Comparison of ENCODE assay signal across 8 mouse cellular contexts in the genomic region with DNA sequence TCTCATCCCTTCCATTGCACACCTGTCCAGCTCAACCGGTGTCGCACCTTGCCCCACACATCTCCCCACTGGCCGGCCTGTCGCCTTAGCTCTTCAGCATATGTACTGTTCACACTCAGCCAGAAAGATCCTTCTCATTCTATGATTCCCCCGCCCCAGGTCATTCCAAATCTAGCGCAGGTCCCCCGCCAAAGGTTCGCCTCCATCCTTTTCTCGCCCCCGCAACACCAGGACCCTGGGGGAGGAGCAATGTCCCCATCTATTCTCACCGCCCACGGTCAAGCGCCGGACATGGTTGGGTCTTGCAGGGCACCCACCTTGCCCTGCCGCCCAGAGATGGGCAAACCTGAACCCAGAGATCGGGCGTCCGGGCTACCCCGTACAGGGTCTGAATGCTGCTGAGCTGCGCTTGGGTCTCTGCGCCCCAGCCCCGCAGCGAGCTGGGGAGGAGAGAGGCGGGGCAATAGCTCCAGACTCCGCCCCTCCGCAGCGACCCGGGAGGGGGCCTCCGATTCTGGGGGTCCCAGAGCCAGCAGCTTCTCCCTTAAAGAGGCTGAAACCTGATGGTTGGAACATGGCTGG. TPM values are rescaled to one million over a fixed set of nuclear protein-coding genes. Genes with fewer than 3 reads are reported as not detected.
DNase-seq lines count a peak whose midpoint lies in the region; ATAC-seq lines count a peak whose summit lies in the region.

Tmem91 (minus strand) TSS at position 448 of the 582 bp plus-strand sequence.

- 2% methylated on average over 29 of the region's 29 CpGs for WGBS in lung, embryonic 16.5 days
- WGBS in embryonic facial prominence, embryonic 14.5 days = 2% methylated on average over 24 of the region's 29 CpGs
- 1% methylated on average over 25 of the region's 29 CpGs for WGBS in hindbrain, embryonic 16.5 days

- H3K9me3 ChIP-seq in lung, embryonic 16.5 days (ENCODE audit: control insufficient read depth, low read length) = no peaks in the 10 kb centered on the region
- H3K9me3 ChIP-seq in embryonic facial prominence, embryonic 14.5 days (ENCODE audit: control insufficient read depth, low read length) = no peaks in the 10 kb centered on the region
- no peaks in the 10 kb centered on the region for H3K9me3 ChIP-seq in hindbrain, embryonic 16.5 days (ENCODE audit: control insufficient read depth, low read length)
- H3K9me3 ChIP-seq in megakaryocyte, embryonic 14.5 days = peaks cover 4% of the 10 kb centered on the region; the same call in 1 of the 2 replicates

- ATAC-seq in lung, embryonic 16.5 days (ENCODE audit: low read depth) = no peak; the same call in 1 of the 2 replicates
- ATAC-seq in embryonic facial prominence, embryonic 14.5 days (ENCODE audit: low read depth) = peak; percentile 35; the same call in 1 of the 2 replicates
- ATAC-seq in hindbrain, embryonic 16.5 days = peak; percentile 75

- peak within 1 kb of the TSS; percentile 39 for H3K4me3 ChIP-seq in lung, embryonic 16.5 days (ENCODE audit: low read length)
- peak within 1 kb of the TSS; percentile 28 for H3K4me3 ChIP-seq in embryonic facial prominence, embryonic 14.5 days (ENCODE audit: low read depth, low read length)
- peak within 1 kb of the TSS; percentile 41 for H3K4me3 ChIP-seq in hindbrain, embryonic 16.5 days (ENCODE audit: low read length)
- H3K4me3 ChIP-seq in megakaryocyte, embryonic 14.5 days (replicated peaks) = peak within 1 kb of the TSS; percentile 88

- peaks cover 21% of the 10 kb centered on the region for H3K27me3 ChIP-seq in lung, embryonic 16.5 days (ENCODE audit: control insufficient read depth, insufficient read depth, low read depth, low read length)
- peaks cover 36% of the 10 kb centered on the region for H3K27me3 ChIP-seq in embryonic facial prominence, embryonic 14.5 days (replicated peaks; ENCODE audit: control insufficient read depth, insufficient read depth, low read length)
- peaks cover 9% of the 10 kb centered on the region for H3K27me3 ChIP-seq in hindbrain, embryonic 16.5 days (replicated peaks; ENCODE audit: control insufficient read depth, insufficient read depth, low read length)
- H3K27me3 ChIP-seq in megakaryocyte, embryonic 14.5 days (replicated peaks) = peaks cover 6% of the 10 kb centered on the region

- H3K4me1 ChIP-seq in lung, embryonic 16.5 days (replicated peaks; ENCODE audit: control insufficient read depth, insufficient read depth, low read length) = peaks cover 20% of the 10 kb centered on the region
- peaks cover 4% of the 10 kb centered on the region; the same call in 1 of the 2 replicates for H3K4me1 ChIP-seq in embryonic facial prominence, embryonic 14.5 days (ENCODE audit: control insufficient read depth, insufficient read depth, low read length)
- peaks cover 4% of the 10 kb centered on the region for H3K4me1 ChIP-seq in hindbrain, embryonic 16.5 days (ENCODE audit: control insufficient read depth, insufficient read depth, low read depth, low read length)
- peaks cover 59% of the 10 kb centered on the region for H3K4me1 ChIP-seq in megakaryocyte, embryonic 14.5 days

- DNase-seq in lung, postnatal 25 days (ENCODE audit: low spot score) = no peak
- DNase-seq in embryonic facial prominence, embryonic 14.5 days (ENCODE audit: low spot score) = no peak
- DNase-seq in ovary, postnatal 10 days (ENCODE audit: low spot score) = no peak
- no peak for DNase-seq in spleen, postnatal 14 days (ENCODE audit: low spot score in 2 of 2)
- no peak for DNase-seq in right cerebral cortex, postnatal 14 days

- peak within 1 kb of the TSS; percentile 60 for H3K4me2 ChIP-seq in lung, embryonic 16.5 days (ENCODE audit: low read depth, low read length)
- peak within 1 kb of the TSS; percentile 49 for H3K4me2 ChIP-seq in embryonic facial prominence, embryonic 14.5 days (ENCODE audit: low read depth, low read length)
- peak within 1 kb of the TSS; percentile 47 for H3K4me2 ChIP-seq in hindbrain, embryonic 16.5 days (ENCODE audit: low read length)

- H3K36me3 ChIP-seq in lung, embryonic 16.5 days (ENCODE audit: control insufficient read depth, insufficient read depth, low read length) = no peaks in the 10 kb centered on the region
- no peaks in the 10 kb centered on the region for H3K36me3 ChIP-seq in embryonic facial prominence, embryonic 14.5 days (ENCODE audit: control insufficient read depth, insufficient read depth, low read length)
- no peaks in the 10 kb centered on the region for H3K36me3 ChIP-seq in hindbrain, embryonic 16.5 days (ENCODE audit: control insufficient read depth, insufficient read depth, low read length)
- H3K36me3 ChIP-seq in megakaryocyte, embryonic 14.5 days (replicated peaks; ENCODE audit: low read length) = peaks cover 23% of the 10 kb centered on the region

- peak within 1 kb of the TSS; percentile 48 for H3K9ac ChIP-seq in lung, embryonic 16.5 days (ENCODE audit: low read length)
- peak within 1 kb of the TSS; percentile 32 for H3K9ac ChIP-seq in embryonic facial prominence, embryonic 14.5 days (ENCODE audit: low read depth, low read length)
- peak within 1 kb of the TSS; percentile 50 for H3K9ac ChIP-seq in hindbrain, embryonic 16.5 days (ENCODE audit: low read depth, low read length)

- no peak within 1 kb of the TSS for H3K27ac ChIP-seq in lung, embryonic 16.5 days (ENCODE audit: low read length)
- H3K27ac ChIP-seq in embryonic facial prominence, embryonic 14.5 days (replicated peaks; ENCODE audit: low read depth, low read length) = no peak within 1 kb of the TSS
- 0 out of 2 replicates have a peak within 1 kb of the TSS, but pooled peaks have one; percentile 17 for H3K27ac ChIP-seq in hindbrain, embryonic 16.5 days (ENCODE audit: low read depth, low read length)

RNA-seq across cellular contexts. Expression of gene Tmem91, which starts in this region (rescaled TPM):
- 3.6 and 3.9 TPM in 2 replicates for polyA plus RNA-seq in lung, embryonic 16.5 days (2015; fragmentation: Nextera tagmentation; extraction: Ambion mirVana)
- polyA plus RNA-seq in embryonic facial prominence, embryonic 14.5 days (2014; fragmentation: Nextera tagmentation; extraction: Ambion mirVana) = 1.9 and 3.0 TPM in 2 replicates
- polyA plus RNA-seq in hindbrain, embryonic 16.5 days (2015; fragmentation: Nextera tagmentation; extraction: Ambion mirVana) = 101 and 129 TPM in 2 replicates
- polyA plus RNA-seq in megakaryocyte, embryonic 14.5 days (2012; ENCODE audit: insufficient read depth, low replicate concordance) = 4.3 and 4.7 TPM in 2 replicates

Comparison
In these comparisons a context has a peak if more than half of its experiments do, and no peak if none do; other contexts are left out.
1. RNA of gene Tmem91 (polyA plus RNA-seq): 101 to 129 TPM in hindbrain, embryonic 16.5 days; 4.3 to 4.7 TPM in megakaryocyte, embryonic 14.5 days, 3.6 to 3.9 TPM in lung, embryonic 16.5 days and 1.9 to 3.0 TPM in embryonic facial prominence, embryonic 14.5 days; every median in the first group is over 10 times any median in the second.
2. H3K4me3 ChIP-seq: peak in every context shown above with its lines; median percentile 88 in megakaryocyte, embryonic 14.5 days; 41 in hindbrain, embryonic 16.5 days; 39 in lung, embryonic 16.5 days; 28 in embryonic facial prominence, embryonic 14.5 days.
3. Peak in every context shown above with its lines, with median percentiles within 50 percentile points of each other: H3K4me2 ChIP-seq and H3K9ac ChIP-seq.